Mouse (Mus musculus) kidney, adult 2 months (tissue): Measurements from ENCODE around the gene Kcnq1. TPM values are rescaled to one million over a fixed set of nuclear protein-coding genes. Genes with fewer than 3 reads are reported as not detected.
A peak's percentile ranks its signal among the peaks of the same experiment; 100 is the strongest.

Source experiments
- DNase-seq: peaks from one replicate; pipeline ENCODE4 v3.0.0; 2021
- H3K27ac ChIP-seq: fragments of 200-500 bp; 2 replicates; pipeline ENCODE4 v1.5.1; 2012; ENCODE audit warnings: low read depth, low read length, control low read depth, inconsistent platforms; ENCODE audit not compliant: insufficient read depth
- H3K27me3 ChIP-seq: fragments of 200-500 bp; replicated peaks from 2 replicates; pipeline ENCODE4 v1.6.1; 2012; ENCODE audit warnings: mild to moderate bottlenecking, moderate library complexity, low read length, inconsistent platforms; ENCODE audit not compliant: control insufficient read depth, insufficient read depth
- H3K36me3 ChIP-seq: fragments of 200-500 bp; 2 replicates; pipeline ENCODE4 v1.6.1; 2012; ENCODE audit warnings: mild to moderate bottlenecking, moderate library complexity, low read length, inconsistent platforms; ENCODE audit not compliant: control insufficient read depth, insufficient read depth
- H3K4me1 ChIP-seq: fragments of 200-500 bp; 2 replicates; pipeline ENCODE4 v1.6.1; 2011; ENCODE audit warnings: low read length; ENCODE audit not compliant: control insufficient read depth, insufficient read depth
- H3K4me3 ChIP-seq: fragments of 200-500 bp; 2 replicates; pipeline ENCODE4 v1.5.1; 2011; ENCODE audit warnings: mild to moderate bottlenecking, low read depth, low read length, control low read depth; ENCODE audit not compliant: insufficient read depth
- CTCF ChIP-seq: fragments of 200-500 bp; conservative IDR thresholded peaks from 2 replicates; pipeline ENCODE4 v1.5.1; 2011; ENCODE audit warnings: low read depth, mild to moderate bottlenecking, control low read depth, low read length, moderate library complexity, mixed read lengths; ENCODE audit not compliant: insufficient read depth, insufficient read length
- POLR2A ChIP-seq: fragments of 200-500 bp; IDR thresholded peaks from one replicate; pipeline ENCODE4 v1.6.1; 2011; ENCODE audit warnings: low read depth, low read length, control low read depth
- WGBS: fragments of 180-500 bp; shearing (Covaris S2); methylation state at CpG from one replicate; pipeline ENCODE4 v1.1.7; 2018; 5-methylcytosine and 5-hydroxymethylcytosine counted together
- polyA plus RNA-seq: library from polyadenylated mRNA; depleted of rRNA; stranded (reverse); fragments of >200 nt; gene quantifications from 2 replicates; pipeline ENCODE4 v1.2.3, GENCODE M21; 2012

Kcnq1 gene
- polyA plus RNA-seq, 1 experiment: 24.0 TPM

GRCm38 (mm10) chr7:143072605-143073004 is 33.6 kb upstream of the Kcnq1 start:
- no peak overlapping the region for H3K27ac ChIP-seq
- H3K4me3 ChIP-seq: no peak overlapping the region
- no peaks in the 10 kb centered on the region for H3K27me3 ChIP-seq
- WGBS: 93% methylated on average over 5 of the region's 5 CpGs
- H3K4me1 ChIP-seq: peaks cover 15% of the 10 kb centered on the region
- H3K36me3 ChIP-seq: no peaks in the 10 kb centered on the region
- TF ChIP-seq CTCF (no peak), POLR2A (no peak)
- DNase-seq: no peak

- no peak overlapping the region for H3K27ac ChIP-seq
- H3K27me3 ChIP-seq: no peaks in the 10 kb centered on the region
- DNase-seq: peak; percentile 43
- TF ChIP-seq POLR2A: no peak
- peak; percentile 65 for TF ChIP-seq CTCF
- peaks cover 13% of the 10 kb centered on the region for H3K4me1 ChIP-seq
- 40% methylated on average over 1 of the region's 1 CpGs for WGBS
- H3K4me3 ChIP-seq: no peak overlapping the region
- H3K36me3 ChIP-seq: no peaks in the 10 kb centered on the region
These were observed 33.1 kb upstream of the Kcnq1 start for GRCm38 (mm10) chr7:143073086-143073485.

GRCm38 (mm10) chr7:143075394-143075793 is 30.8 kb upstream of the Kcnq1 start:
- no peak for TF ChIP-seq CTCF
- TF ChIP-seq POLR2A: no peak
- Histone ChIP-seq H3K36me3 (no peaks in the 10 kb centered on the region), H3K4me3 (no peak overlapping the region), H3K27me3 (no peaks in the 10 kb centered on the region), H3K4me1 (peaks cover under 1% of the 10 kb centered on the region; the same call in 1 of the 2 replicates), H3K27ac (no peak overlapping the region)
- DNase-seq: no peak
- 78% methylated on average over 5 of the region's 5 CpGs for WGBS

GRCm38 (mm10) chr7:143077351-143077750 is 28.8 kb upstream of the Kcnq1 start:
- H3K27ac ChIP-seq: no peak overlapping the region

GRCm38 (mm10) chr7:143082024-143082423 is 24.1 kb upstream of the Kcnq1 start:
- no peak overlapping the region for H3K27ac ChIP-seq
- TF ChIP-seq POLR2A (no peak), CTCF (no peak)
- DNase-seq: no peak
- H3K27me3 ChIP-seq: no peaks in the 10 kb centered on the region
- H3K4me1 ChIP-seq: no peaks in the 10 kb centered on the region
- 69% methylated on average over 6 of the region's 6 CpGs for WGBS
- H3K4me3 ChIP-seq: no peak overlapping the region
- no peaks in the 10 kb centered on the region for H3K36me3 ChIP-seq

More at GRCm38 (mm10) chr7:143077351-143077750, 28.8 kb upstream of the Kcnq1 start:
- peak; percentile 28 for DNase-seq
- Histone ChIP-seq H3K4me3 (no peak overlapping the region), H3K4me1 (no peaks in the 10 kb centered on the region), H3K36me3 (no peaks in the 10 kb centered on the region), H3K27me3 (no peaks in the 10 kb centered on the region)
- 81% methylated on average over 2 of the region's 2 CpGs for WGBS
- TF ChIP-seq POLR2A (no peak), CTCF (no peak)

- Histone ChIP-seq H3K36me3 (no peaks in the 10 kb centered on the region), H3K27ac (no peak overlapping the region), H3K4me3 (no peak overlapping the region), H3K4me1 (no peaks in the 10 kb centered on the region), H3K27me3 (no peaks in the 10 kb centered on the region)
- no peak for TF ChIP-seq POLR2A
- TF ChIP-seq CTCF: no peak
- WGBS: 86% methylated on average over 2 of the region's 2 CpGs
- DNase-seq: no peak
These were observed 22.5 kb upstream of the Kcnq1 start for GRCm38 (mm10) chr7:143083708-143084107.

- 52% methylated on average over 2 of the region's 2 CpGs for WGBS
- Histone ChIP-seq H3K27ac (no peak overlapping the region), H3K4me1 (no peaks in the 10 kb centered on the region), H3K4me3 (no peak overlapping the region), H3K27me3 (no peaks in the 10 kb centered on the region), H3K36me3 (no peaks in the 10 kb centered on the region)
- TF ChIP-seq CTCF (peak; percentile 89), POLR2A (no peak)
- peak; percentile 66 for DNase-seq
These were observed 19.8 kb upstream of the Kcnq1 start for GRCm38 (mm10) chr7:143086366-143086765.
